Mouse (Mus musculus) ES-E14 (cell line): ENCODE measurements at regions not wholly inside any gene's neighbourhood (a gene's known extent, or its start where the extent isn't known, plus 50 kb on each side); places are given as distances from the start of the nearest gene placed in this dataset.
"Not testable (repeated sequence)": the region's sequence is repeated elsewhere in the genome, so short reads cannot be mapped to it uniquely, and the experiment has no call there.

ENCODE experiments used
- CHD2 ChIP-seq: IDR thresholded peaks from 2 replicates; pipeline ENCODE4 v1.6.1; 2014; ENCODE audit warnings: mild to moderate bottlenecking, low read depth, low read length, inconsistent platforms
- HCFC1 ChIP-seq: IDR thresholded peaks from 2 replicates; pipeline ENCODE4 v1.6.1; 2012; ENCODE audit warnings: low read length, inconsistent platforms, borderline replicate concordance; ENCODE audit not compliant: insufficient read depth
- MAFK ChIP-seq: IDR thresholded peaks from 2 replicates; pipeline ENCODE4 v1.6.1; 2014; ENCODE audit warnings: mild to moderate bottlenecking, low read depth, low read length, inconsistent platforms; ENCODE audit not compliant: insufficient read depth
- ZC3H11A ChIP-seq: IDR thresholded peaks from 2 replicates; pipeline ENCODE4 v1.6.1; 2012; ENCODE audit warnings: low read depth, mild to moderate bottlenecking, inconsistent platforms, low read length, borderline replicate concordance
- ZNF384 ChIP-seq: IDR thresholded peaks from 2 replicates; pipeline ENCODE4 v1.6.1; 2012; ENCODE audit warnings: low read depth, low read length, inconsistent platforms

DNA sequence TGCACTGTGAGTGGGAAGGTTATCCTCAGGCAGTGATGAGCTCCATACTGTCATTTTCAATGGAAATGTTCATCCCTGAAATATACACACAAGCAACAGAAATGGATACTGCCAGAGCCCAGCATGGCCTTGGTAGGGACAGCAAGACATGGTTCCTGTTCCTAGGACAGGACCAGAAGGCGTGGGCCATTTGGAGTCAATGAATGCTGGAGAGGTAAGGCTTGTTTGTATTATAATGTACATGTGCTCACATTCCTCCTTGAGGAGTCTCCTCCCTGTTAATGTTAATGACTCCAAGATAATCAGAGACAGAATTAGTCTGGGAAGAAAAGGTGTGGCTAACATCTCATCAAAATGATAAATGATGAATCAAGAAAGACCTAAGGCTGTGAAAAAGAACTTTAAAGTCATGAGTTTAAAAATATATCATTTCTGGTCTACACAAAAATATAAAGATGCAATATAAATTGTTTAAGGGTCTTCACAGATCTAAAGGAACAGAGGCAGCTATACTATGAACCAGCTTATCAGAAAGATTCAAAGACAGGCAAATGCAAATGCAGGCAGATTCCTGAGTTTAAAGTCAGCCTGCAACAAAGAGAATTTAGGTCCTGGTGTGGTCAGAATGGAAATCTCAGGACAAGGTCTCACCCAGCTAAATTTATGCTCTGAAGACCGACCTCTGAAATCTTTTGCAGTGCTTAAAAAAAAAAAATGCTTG lies 51.6 kb upstream of the Zfp808 start:
- TF ChIP-seq CHD2, HCFC1, ZC3H11A, ZNF384, MAFK: not testable (repeated sequence)
